Mouse (Mus musculus) MEL (cell line): ENCODE measurements around the gene Pla2g6. TPM values are rescaled to one million over a fixed set of nuclear protein-coding genes. Genes with fewer than 3 reads are reported as not detected.

Source experiments
- DNase-seq: peaks from one replicate; pipeline ENCODE4 v3.0.0; 2011; ENCODE audit warnings: low read depth, low spot score
- H3K27ac ChIP-seq: 2 replicates; pipeline ENCODE4 v1.5.1; 2012; ENCODE audit warnings: low read depth, mild to moderate bottlenecking, control low read depth, low read length, moderate library complexity; ENCODE audit not compliant: control insufficient read depth
- H3K27me3 ChIP-seq, 2 experiments: fragments of 150-350 bp in 1 of 2; sonication (generic) in 1 of 2; 2 replicates each; pipeline ENCODE4 v1.6.1; 2012; ENCODE audit warnings: low read length in 2 of 2, mild to moderate bottlenecking in 2 of 2, improper control_type of control experiment in 1 of 2, moderate library complexity in 1 of 2; ENCODE audit not compliant: insufficient read depth in 2 of 2, control insufficient read depth in 1 of 2
- H3K36me3 ChIP-seq, 2 experiments: 2 replicates each; pipeline ENCODE4 v1.6.1; 2012 to 2014; ENCODE audit warnings: low read length in 2 of 2, improper control_type of control experiment in 1 of 2, inconsistent platforms in 1 of 2, mild to moderate bottlenecking in 1 of 2; ENCODE audit not compliant: insufficient read depth in 2 of 2, control insufficient read depth in 1 of 2
- H3K4me1 ChIP-seq, 2 experiments: fragments of 150-350 bp in 1 of 2; sonication (generic) in 1 of 2; 2 replicates each; pipeline ENCODE4 v1.6.1; 2012; ENCODE audit warnings: low read length in 2 of 2, improper control_type of control experiment in 1 of 2, mild to moderate bottlenecking in 1 of 2; ENCODE audit not compliant: insufficient read depth in 2 of 2, control insufficient read depth in 1 of 2
- H3K4me3 ChIP-seq, 2 experiments: fragments of 150-350 bp in 1 of 2; sonication (generic) in 1 of 2; 2 replicates each; pipeline ENCODE4 v1.5.1; 2012; ENCODE audit warnings: low read depth in 2 of 2, low read length in 2 of 2, mild to moderate bottlenecking in 2 of 2, moderate library complexity in 2 of 2, control low read depth in 1 of 2, improper control_type of control experiment in 1 of 2; ENCODE audit not compliant: control insufficient read depth in 1 of 2, insufficient read depth in 1 of 2
- H3K79me2 ChIP-seq: 2 replicates; pipeline ENCODE4 v1.6.1; 2012; ENCODE audit warnings: mild to moderate bottlenecking, low read length, moderate library complexity; ENCODE audit not compliant: control insufficient read depth, poor library complexity, insufficient read depth
- H3K9ac ChIP-seq: 2 replicates; pipeline ENCODE4 v1.6.1; 2012; ENCODE audit warnings: low read depth, mild to moderate bottlenecking, control low read depth, low read length, moderate library complexity; ENCODE audit not compliant: control insufficient read depth, poor library complexity, severe bottlenecking
- H3K9me3 ChIP-seq: fragments of 150-350 bp; sonication (generic); replicated peaks from 2 replicates; pipeline ENCODE4 v1.6.1; 2012; ENCODE audit warnings: mild to moderate bottlenecking, low read length, improper control_type of control experiment, moderate library complexity; ENCODE audit not compliant: insufficient read depth
- BHLHE40 ChIP-seq: IDR thresholded peaks from 2 replicates; pipeline ENCODE4 v1.6.1; 2012; ENCODE audit warnings: low read depth, mild to moderate bottlenecking, inconsistent platforms, low read length, improper control_type of control experiment, borderline replicate concordance
- CHD1 ChIP-seq: IDR thresholded peaks from 2 replicates; pipeline ENCODE4 v1.6.1; 2012; ENCODE audit warnings: low read depth, mild to moderate bottlenecking, inconsistent platforms, low read length, improper control_type of control experiment
- CTCF ChIP-seq, 3 experiments: IDR thresholded peaks in 2 of 3; conservative IDR thresholded peaks in 1 of 3; 2 replicates each; pipeline ENCODE4 v1.5.1; 2011 to 2012; ENCODE audit warnings: low read length in 3 of 3, low read depth in 2 of 3, mild to moderate bottlenecking in 2 of 3, improper control_type of control experiment in 1 of 3, inconsistent platforms in 1 of 3, mixed read lengths in 1 of 3, moderate library complexity in 1 of 3; ENCODE audit not compliant: control insufficient read depth in 1 of 3, insufficient read depth in 1 of 3, poor library complexity in 1 of 3, severe bottlenecking in 1 of 3
- E2F4 ChIP-seq: IDR thresholded peaks from 2 replicates; pipeline ENCODE4 v1.6.1; 2011; ENCODE audit warnings: low read depth, low read length, improper control_type of control experiment, borderline replicate concordance
- ELF1 ChIP-seq: IDR thresholded peaks from 2 replicates; pipeline ENCODE4 v1.6.1; 2014; ENCODE audit warnings: low read depth, mild to moderate bottlenecking, inconsistent platforms, low read length, improper control_type of control experiment, moderate library complexity
- EP300 ChIP-seq, 2 experiments: IDR thresholded peaks; 2 replicates each; pipeline ENCODE4 v1.6.1; 2011; ENCODE audit warnings: improper control_type of control experiment in 2 of 2, low read length in 2 of 2, low read depth in 1 of 2, mild to moderate bottlenecking in 1 of 2
- ETS1 ChIP-seq: IDR thresholded peaks from 2 replicates; pipeline ENCODE4 v1.6.1; 2012; ENCODE audit warnings: low read depth, mild to moderate bottlenecking, inconsistent platforms, low read length, improper control_type of control experiment, moderate library complexity
- GABPA ChIP-seq: IDR thresholded peaks from 2 replicates; pipeline ENCODE4 v1.6.1; 2012; ENCODE audit warnings: low read depth, mild to moderate bottlenecking, inconsistent platforms, low read length, improper control_type of control experiment, moderate library complexity
- KAT2A ChIP-seq: conservative IDR thresholded peaks from 2 replicates; pipeline ENCODE4 v1.6.1; 2012; ENCODE audit warnings: low read depth, low read length, improper control_type of control experiment, inconsistent platforms
- MAFK ChIP-seq: IDR thresholded peaks from 2 replicates; pipeline ENCODE4 v1.6.1; 2011; ENCODE audit warnings: low read depth, mild to moderate bottlenecking, low read length, improper control_type of control experiment, borderline replicate concordance
- MAX ChIP-seq: IDR thresholded peaks from 2 replicates; pipeline ENCODE4 v1.6.1; 2011; ENCODE audit warnings: low read length, improper control_type of control experiment
- MYB ChIP-seq: IDR thresholded peaks from 2 replicates; pipeline ENCODE4 v1.6.1; 2011; ENCODE audit warnings: mild to moderate bottlenecking, low read depth, low read length, improper control_type of control experiment
- MYC ChIP-seq: IDR thresholded peaks from 2 replicates; pipeline ENCODE4 v1.6.1; 2011; ENCODE audit warnings: low read depth, mild to moderate bottlenecking, low read length, improper control_type of control experiment, moderate library complexity
- RCOR1 ChIP-seq: IDR thresholded peaks from 2 replicates; pipeline ENCODE4 v1.6.1; 2012; ENCODE audit warnings: low read depth, mild to moderate bottlenecking, inconsistent platforms, low read length, improper control_type of control experiment
- SMC3 ChIP-seq: IDR thresholded peaks from 2 replicates; pipeline ENCODE4 v1.6.1; 2011; ENCODE audit warnings: low read depth, low read length, improper control_type of control experiment
- TAL1 ChIP-seq: IDR thresholded peaks from 2 replicates; pipeline ENCODE4 v1.6.1; 2012; ENCODE audit warnings: mild to moderate bottlenecking, inconsistent platforms, low read length, moderate library complexity, mixed read lengths
- TBP ChIP-seq: IDR thresholded peaks from 2 replicates; pipeline ENCODE4 v1.8.0; 2011; ENCODE audit warnings: low read depth, low read length, improper control_type of control experiment
- USF2 ChIP-seq, 2 experiments: IDR thresholded peaks; 2 replicates each; pipeline ENCODE4 v1.6.1; 2011 to 2012; ENCODE audit warnings: improper control_type of control experiment in 2 of 2, low read length in 2 of 2, borderline replicate concordance in 1 of 2, inconsistent platforms in 1 of 2, low read depth in 1 of 2, mild to moderate bottlenecking in 1 of 2; ENCODE audit not compliant: insufficient read depth in 1 of 2
- ZC3H11A ChIP-seq: IDR thresholded peaks from 2 replicates; pipeline ENCODE4 v1.6.1; 2012; ENCODE audit warnings: low read depth, mild to moderate bottlenecking, inconsistent platforms, low read length, improper control_type of control experiment
- ZNF384 ChIP-seq: IDR thresholded peaks from 2 replicates; pipeline ENCODE4 v1.6.1; 2012; ENCODE audit warnings: low read depth, mild to moderate bottlenecking, inconsistent platforms, low read length, improper control_type of control experiment
- polyA plus RNA-seq, 2 experiments: library from polyadenylated mRNA; stranded (reverse) in 1 of 2; unstranded in 1 of 2; fragments of >175 nt in 1 of 2; fragments of >200 nt in 1 of 2; gene quantifications; 2 replicates each; pipeline versions ENCODE4 v1.2.1 to v1.2.4; 2012; ENCODE audit warnings: low replicate concordance in 2 of 2, low read depth in 1 of 2; ENCODE audit not compliant: insufficient read length in 2 of 2, insufficient read depth in 1 of 2, missing spikeins in 1 of 2
- total RNA-seq: library from RNA; depleted of rRNA; stranded (reverse); fragments of 300-350 nt; gene quantifications from 2 replicates; pipeline ENCODE4 v1.2.3, GENCODE M21; 2012

The Pla2g6 gene
- total and polyA plus RNA-seq, 3 experiments, result 11.8 to 24.7 TPM; not detected in 1

DNA sequence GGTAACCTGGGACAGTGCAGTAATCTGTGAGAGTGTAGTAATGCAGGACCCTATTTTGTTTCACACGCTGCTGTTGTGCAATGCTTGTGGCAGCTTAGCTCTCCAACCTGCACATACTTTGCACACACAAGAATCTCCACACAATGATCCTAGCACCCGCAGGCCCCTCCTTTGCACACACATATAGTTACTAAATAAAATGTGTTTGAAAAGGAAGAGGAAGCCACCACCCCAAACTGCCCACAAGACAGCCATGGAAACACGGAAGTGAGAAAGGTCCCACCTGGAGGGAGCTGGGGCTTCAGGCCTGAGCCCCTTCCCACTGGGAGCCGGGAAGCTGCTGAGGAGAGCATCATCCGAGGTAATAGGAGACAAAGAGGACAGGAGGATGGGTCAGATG lies 10.8 kb upstream of the Pla2g6 start:
- H3K4me1 ChIP-seq, result peaks cover 3 to 8% of the 10 kb centered on the region in 2 experiments; a peak in 2 of 4 replicates
- H3K9me3 ChIP-seq, result no peaks in the 10 kb centered on the region
- no peak overlapping the region for H3K9ac ChIP-seq
- no peak overlapping the region for H3K4me3 ChIP-seq
- TF ChIP-seq BHLHE40, result no peak
- no peak for DNase-seq
- H3K27ac ChIP-seq, result no peak overlapping the region
- no peaks in the 10 kb centered on the region for H3K79me2 ChIP-seq
- H3K27me3 ChIP-seq, result peaks cover 0 to 1% of the 10 kb centered on the region in 2 experiments; a peak in 1 of 4 replicates
- peaks cover 0 to 6% of the 10 kb centered on the region in 2 experiments; a peak in 2 of 4 replicates for H3K36me3 ChIP-seq

DNA sequence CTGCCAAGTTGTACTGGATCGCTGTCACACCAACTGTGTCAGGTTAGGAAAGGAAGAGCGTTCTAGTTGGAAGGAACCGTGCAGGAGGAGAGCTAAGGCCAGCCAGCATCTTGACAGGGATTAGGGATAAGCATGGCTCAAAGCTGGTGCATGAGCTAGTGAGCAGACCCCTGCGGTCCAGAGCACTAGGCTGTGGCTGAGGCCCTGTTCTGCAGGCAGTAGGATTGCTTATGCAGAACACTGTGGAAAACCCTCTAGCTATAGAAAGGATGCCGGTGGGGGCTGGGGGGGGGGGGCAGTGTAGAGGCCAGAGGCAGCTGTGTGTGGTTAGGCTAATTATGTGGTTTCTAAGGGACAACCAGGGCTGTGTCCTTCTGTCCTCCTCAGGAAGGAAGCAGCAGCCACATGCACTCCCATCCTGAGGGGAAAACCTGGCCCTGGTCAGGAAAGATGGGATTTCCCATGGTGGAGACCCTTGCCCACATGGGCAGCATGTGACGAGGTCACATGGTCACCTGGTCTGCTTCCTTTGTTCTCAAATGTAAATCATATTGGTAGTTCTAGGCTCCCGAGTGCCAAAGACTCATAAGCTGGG lies 7.0 kb upstream of the Pla2g6 start:
- H3K27me3 ChIP-seq, result peaks cover 0 to 1% of the 10 kb centered on the region in 2 experiments; a peak in 1 of 4 replicates
- no peak overlapping the region for H3K4me3 ChIP-seq
- peaks cover 0 to 11% of the 10 kb centered on the region in 2 experiments; a peak in 2 of 4 replicates for H3K4me1 ChIP-seq
- no peaks in the 10 kb centered on the region for H3K79me2 ChIP-seq
- H3K9me3 ChIP-seq, result no peaks in the 10 kb centered on the region
- TF ChIP-seq TAL1, result no peak
- TF ChIP-seq KAT2A, result no peak
- no peak for TF ChIP-seq RCOR1
- no peak for TF ChIP-seq ZC3H11A
- no peak for TF ChIP-seq ELF1
- TF ChIP-seq EP300 (IDR thresholded peaks at IDR 0.05; ENCODE audit: low read depth in 1 of 2, low read length in 2 of 2), result no peak
- TF ChIP-seq MYB, result no peak
- TF ChIP-seq SMC3, result no peak
- no peak for TF ChIP-seq MAX
- TF ChIP-seq TBP, result no peak
- no peak overlapping the region for H3K9ac ChIP-seq
- H3K36me3 ChIP-seq, result peaks cover 0 to 10% of the 10 kb centered on the region in 2 experiments; a peak in 2 of 4 replicates
- no peak overlapping the region for H3K27ac ChIP-seq
- no peak for DNase-seq

DNA sequence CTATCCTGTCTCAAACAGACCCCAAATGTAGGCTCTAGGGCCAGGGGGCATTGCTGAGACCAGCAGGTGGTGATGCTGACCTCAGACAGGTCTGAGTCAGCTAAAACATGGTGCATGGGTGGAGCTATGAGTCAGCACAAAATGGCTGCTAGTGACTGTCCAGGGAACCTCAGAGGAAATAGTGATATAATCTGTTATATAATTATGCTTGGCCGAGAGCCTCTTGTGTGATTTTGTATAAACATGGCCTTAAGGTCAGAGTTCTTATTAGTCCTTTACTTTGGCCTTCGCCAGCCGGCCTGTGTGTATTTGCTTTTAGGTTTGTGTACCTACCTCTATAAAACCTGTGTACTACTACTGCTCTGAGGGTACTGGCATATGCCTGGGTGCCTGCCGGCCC lies 5.2 kb upstream of the Pla2g6 start:
- no peaks in the 10 kb centered on the region for H3K9me3 ChIP-seq
- no peaks in the 10 kb centered on the region for H3K79me2 ChIP-seq
- peak; percentile 59 for DNase-seq
- no peak overlapping the region for H3K9ac ChIP-seq
- H3K36me3 ChIP-seq, result peaks cover 0 to 10% of the 10 kb centered on the region in 2 experiments; a peak in 2 of 4 replicates
- peaks cover 0 to 1% of the 10 kb centered on the region in 2 experiments; a peak in 1 of 4 replicates for H3K27me3 ChIP-seq
- peaks cover 0 to 18% of the 10 kb centered on the region in 2 experiments; a peak in 2 of 4 replicates for H3K4me1 ChIP-seq
- peak overlapping the region; percentile 9; the same call in 1 of the 2 replicates for H3K27ac ChIP-seq
- no peak overlapping the region for H3K4me3 ChIP-seq
- TF ChIP-seq EP300 (IDR thresholded peaks at IDR 0.05; ENCODE audit: low read depth in 1 of 2, low read length in 2 of 2) (peak; percentile 11 to 37; a peak in 2 of 4 replicates), MAFK (peak; percentile 88), GABPA (peak; percentile 65; the same call in 1 of the 2 replicates), RCOR1 (no peak), CHD1 (no peak), CTCF (IDR thresholded peaks at IDR 0.05 in 2 of 3, conservative IDR thresholded peaks at IDR 0.05 in 1 of 3; ENCODE audit: control insufficient read depth in 1 of 3, insufficient read depth in 1 of 3, low read depth in 2 of 3, low read length in 3 of 3, poor library complexity in 1 of 3, severe bottlenecking in 1 of 3) (no peak), E2F4 (no peak), USF2 (IDR thresholded peaks at IDR 0.05; ENCODE audit: borderline replicate concordance in 1 of 2, insufficient read depth in 1 of 2, low read depth in 1 of 2, low read length in 2 of 2) (no peak), ZNF384 (no peak), MYC (0 out of 2 replicates have a peak, but pooled peaks have one; percentile 22), ETS1 (peak; percentile 65; the same call in 1 of the 2 replicates)
